ENCODE assay signal across 19 mouse cellular contexts in genomic region chr1:36924853-36925252, GRCm38 (mm10).
"Had no signal": no experiment of that assay in that cellular context is flagged by ENCODE, and none has a peak within 500 bp of the region (broad histone marks: within the 10 kb centered on the region; RNA-seq: fewer than 3 reads in every experiment).

No protein-coding gene starts in this region.

- H3K4me3 ChIP-seq: kidney, embryonic 15.5 days; limb, embryonic 12.5 days; limb, embryonic 15.5 days; liver, embryonic 13.5 days; lung, embryonic 15.5 days; megakaryocyte, embryonic 14.5 days; midbrain, embryonic 10.5 days; midbrain, embryonic 13.5 days; myocyte had no signal

- ATAC-seq: midbrain, embryonic 13.5 days; midbrain, embryonic 16.5 days had no signal

- H3K9me3 ChIP-seq: kidney, embryonic 15.5 days; limb, embryonic 12.5 days; limb, embryonic 15.5 days; liver, embryonic 13.5 days; lung, embryonic 15.5 days; megakaryocyte, embryonic 14.5 days; midbrain, embryonic 10.5 days; midbrain, embryonic 13.5 days had no signal

- H3K36me3 ChIP-seq: kidney, embryonic 15.5 days; limb, embryonic 12.5 days; limb, embryonic 15.5 days; liver, embryonic 13.5 days; lung, embryonic 15.5 days; midbrain, embryonic 10.5 days; midbrain, embryonic 13.5 days had no signal

- H3K9ac ChIP-seq: kidney, embryonic 15.5 days; limb, embryonic 12.5 days; limb, embryonic 15.5 days; lung, embryonic 15.5 days; midbrain, embryonic 13.5 days had no signal

- H3K27ac ChIP-seq: kidney, embryonic 15.5 days; limb, embryonic 12.5 days; limb, embryonic 15.5 days; lung, embryonic 15.5 days; midbrain, embryonic 10.5 days; midbrain, embryonic 13.5 days had no signal

- H3K27me3 ChIP-seq: kidney, embryonic 15.5 days; limb, embryonic 12.5 days; limb, embryonic 15.5 days; liver, embryonic 13.5 days; lung, embryonic 15.5 days; megakaryocyte, embryonic 14.5 days; midbrain, embryonic 13.5 days had no signal

- H3K4me2 ChIP-seq: kidney, embryonic 15.5 days; limb, embryonic 12.5 days; limb, embryonic 15.5 days; liver, embryonic 13.5 days; lung, embryonic 15.5 days; midbrain, embryonic 13.5 days had no signal

- DNase-seq: kidney, adult 8-10 months; kidney, postnatal 14 days; kidney, postnatal 4 days; left cerebral cortex, postnatal 4 days; liver, embryonic 13.5 days; lung, adult 18-20 months; lung, postnatal 10 days; lung, postnatal 36 days; thymus, adult 18-20 months; thymus, postnatal 36 days had no signal
